Mouse (Mus musculus): ENCODE measurements around the gene Ush1g. TPM values are rescaled to one million over a fixed set of nuclear protein-coding genes. Genes with fewer than 3 reads are reported as not detected.

Ush1g gene
- not detected in 2 replicates for polyA plus RNA-seq (2012; rRNA removed)

- peak; percentile 45 for DNase-seq (ENCODE audit: low spot score)
These were observed at the start of gene Ush1g for GRCm38 (mm10) chr11:115321906-115322693. TSS of gene Ush1g (minus strand) at chr11:115322041.

DNA sequence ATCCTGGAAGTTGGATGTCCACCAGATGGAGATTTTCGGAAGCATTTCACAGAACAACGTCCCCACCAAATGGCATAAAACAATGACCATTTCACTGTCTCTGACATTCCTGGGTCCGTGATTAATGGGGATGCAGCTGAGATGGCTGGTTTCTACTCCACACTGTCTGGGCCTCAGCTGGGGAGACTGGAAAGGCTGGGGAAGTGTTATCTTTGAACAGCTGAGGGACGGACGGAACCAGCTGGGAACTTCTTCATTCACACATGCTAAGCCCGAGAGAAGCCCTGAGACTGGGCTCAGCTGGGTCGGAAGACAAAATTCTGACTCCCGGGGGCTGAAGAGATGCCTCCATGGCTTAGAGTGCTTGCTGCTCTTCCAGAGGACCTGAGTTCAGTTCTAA lies 49.5 kb upstream of the Ush1g start:
- DNase-seq (ENCODE audit: low spot score), result no peak

GRCm38 (mm10) chr11:115370368-115370767 lies 48.5 kb upstream of the Ush1g start:
- no peak for DNase-seq (ENCODE audit: low spot score)

GRCm38 (mm10) chr11:115367395-115367944 lies 45.6 kb upstream of the Ush1g start, which contains the start of gene Hid1:
TSS of gene Hid1 (minus strand) at chr11:115367756.
- peak; percentile 71 for DNase-seq (ENCODE audit: low spot score)

GRCm38 (mm10) chr11:115366706-115367394 lies 45.0 kb upstream of the Ush1g start:
- peak; percentile 54 for DNase-seq (ENCODE audit: low spot score)

DNA sequence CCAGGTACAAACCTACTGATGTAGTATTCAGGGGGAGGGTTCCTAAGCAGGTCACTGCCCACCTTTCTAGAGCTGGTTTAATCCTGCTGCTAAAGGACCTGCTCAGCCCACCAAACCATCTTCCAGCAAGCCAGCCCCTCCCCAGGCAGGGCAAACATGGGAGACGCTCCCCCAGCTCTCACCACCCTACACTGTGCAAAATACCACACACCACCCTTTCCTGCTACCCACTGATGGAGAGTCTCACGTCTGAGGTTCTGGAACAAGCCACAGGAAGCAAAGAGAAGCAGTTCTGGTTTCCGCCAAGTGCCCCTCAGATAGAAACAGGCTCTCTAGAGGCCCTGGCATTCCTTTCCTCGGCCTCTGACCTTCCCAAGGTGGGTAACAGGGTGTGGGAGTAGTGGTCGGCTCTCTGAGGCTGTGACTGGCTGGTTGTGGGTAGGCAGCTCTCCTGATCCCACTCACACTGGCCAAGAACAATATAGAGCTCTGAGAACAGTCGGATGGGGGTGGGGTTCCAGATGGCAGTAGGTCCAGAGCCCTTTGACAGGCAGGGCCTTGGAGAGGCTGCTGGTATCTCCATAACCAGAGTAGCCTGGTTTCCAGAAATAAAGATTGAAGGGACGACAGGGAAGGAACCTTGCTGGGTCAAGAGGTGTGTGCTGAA lies 44.3 kb upstream of the Ush1g start:
- no peak for DNase-seq (ENCODE audit: low spot score)

DNA sequence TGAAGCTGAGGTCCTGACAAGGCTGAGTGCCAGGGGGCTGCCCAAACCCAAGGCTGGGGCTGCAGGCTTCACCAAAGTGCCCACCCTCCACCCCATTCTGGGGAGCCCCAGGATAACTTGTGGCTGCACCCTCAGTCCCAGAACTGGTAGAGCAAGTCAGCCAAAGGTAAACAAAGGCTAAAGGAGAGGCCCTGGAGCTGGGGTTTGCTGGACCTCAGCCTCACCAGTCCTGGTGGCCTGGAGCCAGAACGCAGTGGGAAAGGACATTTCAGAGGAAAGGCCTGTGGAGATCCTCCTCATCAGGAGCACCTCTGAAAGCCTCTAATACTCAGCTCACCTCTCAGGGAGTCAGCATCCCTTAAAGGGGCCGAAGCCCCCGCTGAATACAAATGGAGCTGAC lies 42.3 kb upstream of the Ush1g start:
- DNase-seq (ENCODE audit: low spot score), result no peak

DNA sequence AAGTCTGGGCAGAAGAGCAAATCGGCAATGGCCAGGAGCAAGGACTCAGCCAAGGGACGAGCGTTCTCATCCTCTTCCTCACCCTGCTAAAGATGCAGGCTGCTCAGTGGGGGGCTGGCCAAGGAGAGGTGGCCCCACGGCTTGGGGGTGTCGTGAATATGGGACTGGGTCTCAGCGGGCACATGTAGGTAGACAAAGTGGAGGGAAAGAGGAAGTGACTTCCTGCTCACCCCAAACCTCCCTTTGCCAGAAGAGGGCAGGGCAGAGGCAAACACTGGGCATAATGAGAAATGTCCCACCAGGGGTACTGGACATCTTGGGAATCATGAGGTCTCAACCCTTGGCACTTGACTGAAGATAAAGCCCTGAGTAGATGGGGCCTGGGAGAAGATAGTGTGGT lies 37.9 kb upstream of the Ush1g start:
- DNase-seq (ENCODE audit: low spot score), result no peak

DNA sequence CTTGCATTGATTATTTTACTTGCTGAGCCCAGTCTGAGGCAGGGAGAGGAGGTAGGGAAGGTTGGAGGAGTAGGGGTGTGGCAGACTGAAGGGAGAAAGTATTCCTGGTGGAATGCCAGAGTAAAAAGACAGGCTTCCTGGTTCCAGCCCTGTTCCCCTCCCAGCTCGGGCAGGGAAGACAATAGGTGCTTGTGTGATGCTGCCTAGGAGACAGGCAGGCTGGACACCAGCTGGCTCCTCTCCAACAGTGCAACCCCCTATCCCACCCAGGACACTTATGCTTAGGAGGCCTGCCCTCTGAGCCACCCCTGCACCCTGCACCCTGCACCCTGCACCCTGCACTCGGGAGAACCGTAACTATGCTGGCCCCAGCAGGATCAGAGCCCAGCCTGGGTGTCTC lies 37.5 kb upstream of the Ush1g start:
- no peak for DNase-seq (ENCODE audit: low spot score)

- peak; percentile 49 for DNase-seq (ENCODE audit: low spot score)
These were observed 36.6 kb upstream of the Ush1g start for GRCm38 (mm10) chr11:115358468-115358867.

DNA sequence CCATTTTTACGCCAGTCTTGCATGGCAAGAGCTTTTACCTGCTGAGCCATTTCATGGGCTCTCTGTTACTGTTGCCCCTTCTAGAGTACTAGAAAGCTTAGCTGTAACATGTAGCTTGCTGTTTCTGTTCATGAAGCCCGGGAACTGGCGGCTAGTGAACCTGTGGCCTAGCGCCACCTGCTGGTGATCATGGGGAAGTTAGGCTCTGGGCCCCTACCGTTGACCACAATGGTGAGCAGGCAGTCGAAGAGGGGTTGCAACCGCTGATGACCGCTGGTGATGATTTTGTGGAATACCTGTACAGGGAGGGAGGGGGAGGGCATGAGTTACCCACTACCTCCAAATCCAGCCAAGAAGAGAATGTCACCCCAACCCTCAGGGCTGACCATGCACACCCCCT lies 32.3 kb upstream of the Ush1g start:
- DNase-seq (ENCODE audit: low spot score), result no peak

DNA sequence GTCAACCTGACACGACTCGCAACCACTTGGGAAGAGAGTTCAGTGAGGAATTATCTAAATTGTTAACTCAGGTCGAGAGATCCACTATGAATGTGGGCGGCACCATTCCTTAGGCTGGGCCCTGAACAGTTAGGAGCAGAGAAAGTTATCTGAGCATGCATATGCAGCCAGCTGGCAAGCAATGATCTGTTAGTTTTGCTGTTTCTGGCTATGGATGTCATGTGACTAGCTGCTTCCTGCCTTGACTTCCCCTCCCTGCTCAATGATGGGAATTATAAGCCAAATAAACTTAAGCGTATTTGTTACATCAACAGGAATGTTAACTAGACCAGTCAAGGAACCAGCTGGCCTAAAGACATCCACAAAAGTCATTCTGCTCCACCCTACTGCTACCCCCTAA lies 31.5 kb upstream of the Ush1g start:
- DNase-seq (ENCODE audit: low spot score), result no peak

- no peak for DNase-seq (ENCODE audit: low spot score)
These were observed 28.1 kb upstream of the Ush1g start for GRCm38 (mm10) chr11:115349976-115350375.

GRCm38 (mm10) chr11:115348681-115349248 lies 26.9 kb upstream of the Ush1g start:
- DNase-seq (ENCODE audit: low spot score), result no peak

- no peak for DNase-seq (ENCODE audit: low spot score)
These were observed 23.7 kb upstream of the Ush1g start for GRCm38 (mm10) chr11:115345515-115345914.

GRCm38 (mm10) chr11:115344967-115345366 lies 23.1 kb upstream of the Ush1g start:
- DNase-seq (ENCODE audit: low spot score), result no peak

GRCm38 (mm10) chr11:115341866-115342265 lies 20.0 kb upstream of the Ush1g start:
- no peak for DNase-seq (ENCODE audit: low spot score)

- no peak for DNase-seq (ENCODE audit: low spot score)
These were observed 19.4 kb upstream of the Ush1g start for GRCm38 (mm10) chr11:115341246-115341645.

DNA sequence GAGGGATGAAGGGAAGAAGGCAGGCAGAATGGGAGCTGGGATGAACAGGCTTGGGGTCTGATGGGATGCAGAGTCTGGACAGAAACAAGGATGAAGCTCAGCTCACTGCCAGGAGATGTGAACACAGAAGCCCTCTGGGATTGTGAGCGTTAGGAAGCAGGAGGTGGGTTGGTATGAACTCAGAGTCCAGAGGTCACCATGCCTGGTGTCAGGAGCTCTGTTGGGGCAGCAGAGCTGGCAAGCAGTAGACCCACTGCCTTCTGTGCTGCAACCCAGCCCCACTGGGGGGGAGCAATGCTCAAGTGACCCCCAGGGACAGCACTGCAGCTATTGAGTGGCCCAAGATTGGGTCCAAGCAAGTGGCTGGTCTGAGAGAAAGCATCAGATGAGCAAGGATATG lies 16.0 kb upstream of the Ush1g start:
- DNase-seq (ENCODE audit: low spot score), result no peak

- DNase-seq (ENCODE audit: low spot score), result no peak
These were observed 15.5 kb upstream of the Ush1g start for GRCm38 (mm10) chr11:115337350-115337749.

- DNase-seq (ENCODE audit: low spot score), result no peak
These were observed 14.3 kb upstream of the Ush1g start for GRCm38 (mm10) chr11:115336115-115336514.

DNA sequence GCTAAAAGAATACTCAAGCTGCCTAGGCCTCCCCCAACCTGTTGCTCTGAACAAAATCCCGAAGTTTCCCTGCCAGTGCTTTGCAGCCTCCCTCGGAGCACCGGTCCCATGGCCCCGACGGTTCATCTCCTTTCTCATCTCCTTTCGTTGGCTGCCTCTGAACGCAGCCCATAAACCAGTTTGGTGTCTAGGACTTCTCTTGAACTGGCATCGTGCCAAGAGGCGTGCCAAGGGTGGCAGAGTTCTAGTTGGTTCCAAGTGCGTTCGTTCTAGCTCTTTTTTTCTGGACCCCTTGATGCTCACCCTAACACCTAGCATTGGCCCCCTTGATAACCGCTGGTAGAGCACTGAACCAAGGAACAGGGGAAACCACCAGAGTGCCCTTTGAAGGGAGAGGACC lies 13.4 kb upstream of the Ush1g start:
- DNase-seq (ENCODE audit: low spot score), result no peak

Data from urinary bladder, adult 2 months (tissue).